Mouse (Mus musculus) heart, adult 9 months (tissue): Measurements from ENCODE around the gene Itgb8.

Experiments
- DNase-seq, 2 experiments: peaks; one replicate each; pipeline ENCODE4 v3.0.0; 2022; ENCODE audit warnings: low spot score in 2 of 2

Gene Itgb8

GRCm38 (mm10) chr12:119146031-119146430 is 92.6 kb downstream of the Itgb8 start:
- no peak for DNase-seq

- no peak for DNase-seq
These were observed 100.7 kb downstream of the Itgb8 start for GRCm38 (mm10) chr12:119137946-119138345.

- DNase-seq = no peak
These were observed 125.0 kb downstream of the Itgb8 start for GRCm38 (mm10) chr12:119113522-119114135.

- DNase-seq = peak; percentile 31 to 68
These were observed 128.5 kb downstream of the Itgb8 start for GRCm38 (mm10) chr12:119110091-119110490.
